Mouse (Mus musculus) heart, postnatal 14 days (tissue): ENCODE data around the gene Trpv4. TPM values are rescaled to one million over a fixed set of nuclear protein-coding genes. Genes with fewer than 3 reads are reported as not detected.
A peak's percentile ranks its signal among the peaks of the same experiment; 100 is the strongest.

Source experiments
- DNase-seq, 2 experiments: peaks; one replicate each; pipeline ENCODE4 v3.0.0; 2021 to 2022
- intact Hi-C: fragments of 180-260 bp; cut with DNase I; formaldehyde crosslinking; loops from one replicate; pipeline ENCODE4 v1.15.1; 2025
- total RNA-seq, 2 experiments: library from RNA; stranded (reverse); gene quantifications; 2 replicates each; pipeline ENCODE4 v1.2.3; 2021

Trpv4 gene
- total RNA-seq, 2 experiments from 2014 or later, result 5.8 to 5.9 TPM

DNA sequence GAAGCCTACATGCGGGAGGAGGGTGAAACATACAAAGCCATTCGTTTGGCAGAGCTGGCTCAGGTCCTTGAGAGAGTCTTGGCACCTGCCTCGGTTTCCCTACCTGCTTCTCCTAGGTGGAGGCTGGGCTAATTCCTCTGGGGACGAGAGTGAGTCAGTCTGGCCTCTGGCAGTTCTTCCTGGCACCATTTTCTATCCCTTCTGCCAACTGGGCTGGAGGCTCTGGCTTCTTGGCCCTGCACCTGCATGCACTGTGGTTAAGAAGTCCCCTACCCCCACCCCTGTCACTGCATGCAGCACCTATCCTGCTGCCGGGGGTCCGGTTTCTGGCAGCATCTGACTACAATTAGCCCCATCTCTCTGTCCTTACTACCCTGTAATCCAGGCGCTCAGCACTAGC lies 82.7 kb downstream of the Trpv4 start:
- peak in 1 of 2 experiments; percentile 58 for DNase-seq
- intact Hi-C loops, result no loop called here

DNA sequence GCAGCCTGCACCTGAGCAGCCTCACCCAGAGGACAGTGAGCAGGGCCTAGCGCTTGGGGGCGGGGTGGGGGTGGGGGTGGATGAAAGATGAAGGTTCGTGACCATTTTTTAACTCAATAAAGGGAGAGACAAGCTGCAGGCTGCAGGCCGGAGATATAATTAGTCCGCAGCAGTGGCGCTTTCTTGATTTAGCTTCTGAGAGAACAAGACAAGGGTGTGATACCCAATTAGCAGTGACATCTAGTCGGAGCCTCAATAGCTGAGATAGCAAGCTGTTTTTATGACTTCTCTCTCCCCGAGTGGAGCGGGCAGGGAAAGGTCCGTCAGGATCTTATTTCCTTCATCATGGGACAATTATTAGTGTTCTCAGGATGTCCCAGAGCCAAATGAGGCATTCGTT lies 83.2 kb downstream of the Trpv4 start:
- intact Hi-C loops, result no loop called here
- DNase-seq, result no peak

DNA sequence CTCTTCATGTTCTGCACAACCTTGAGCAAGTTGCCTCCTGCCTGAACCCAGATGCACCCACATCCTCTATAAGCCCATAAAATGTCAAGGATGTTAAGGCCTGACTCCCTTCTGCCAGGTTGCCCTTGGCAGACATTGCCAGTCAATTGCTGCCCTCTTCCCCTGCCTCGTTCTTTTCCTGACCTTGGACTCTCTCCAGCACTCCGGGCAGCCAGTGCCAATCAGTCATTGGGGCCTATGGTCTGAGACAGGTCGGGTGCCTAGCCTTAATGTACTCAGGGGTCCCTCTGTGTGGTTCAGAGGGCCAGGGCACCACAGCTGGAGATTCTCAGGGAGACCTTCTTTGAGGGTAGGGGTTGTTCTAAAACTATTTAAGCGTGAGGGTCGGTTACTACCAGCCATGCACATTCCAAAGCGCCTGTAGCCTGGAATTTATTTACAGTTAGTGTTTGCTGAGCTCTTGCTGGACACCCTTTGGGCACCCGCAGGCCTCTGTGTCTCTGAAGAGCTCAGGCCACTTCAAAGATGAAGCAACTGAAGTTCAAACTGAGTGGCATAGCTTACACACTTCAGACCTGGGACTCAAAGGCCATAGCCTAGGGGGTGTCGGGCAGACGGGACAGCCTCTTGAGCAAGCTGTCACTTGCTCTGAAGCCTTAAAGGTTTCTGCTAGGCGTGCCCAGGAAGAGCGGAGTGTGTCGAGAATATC lies 84.1 kb downstream of the Trpv4 start:
- DNase-seq, result no peak
- intact Hi-C loops, result no loop called here

DNA sequence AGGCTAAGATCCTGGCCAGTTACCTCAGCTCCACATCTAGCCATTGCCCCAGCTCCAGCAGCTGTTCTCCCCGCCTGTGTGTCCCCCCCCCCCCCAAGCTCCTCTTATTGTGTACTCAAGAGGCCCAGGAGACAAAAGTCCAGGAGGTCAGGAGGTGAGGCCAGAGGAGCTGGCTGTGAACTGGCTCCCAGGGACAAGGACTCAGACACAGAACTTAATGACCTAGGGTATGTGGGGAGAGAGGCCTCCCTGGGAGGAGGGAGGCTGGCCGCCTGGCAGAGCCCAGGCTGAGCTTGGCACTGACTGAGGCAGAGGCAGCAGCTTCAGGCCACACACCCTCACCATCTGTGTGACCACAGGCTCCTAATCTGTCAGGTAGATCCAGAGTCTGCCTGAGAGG lies 85.2 kb downstream of the Trpv4 start:
- intact Hi-C loops, result no loop called here
- DNase-seq, result no peak

Other genes with a start within 250 kb of the Trpv4 start
- 10 to 100 TPM; 11.0 to 11.3 TPM for gene Mmab, start 214.4 kb downstream of the Trpv4 start, total RNA-seq
- 10 to 100 TPM in 1 of 2 experiments, 1 to 10 TPM in 1; 9.9 to 11.7 TPM for gene Mvk, start 214.2 kb downstream of the Trpv4 start, total RNA-seq
- 1 to 10 TPM; 3.2 to 5.4 TPM for gene Fam222a, start 90.4 kb downstream of the Trpv4 start, total RNA-seq
- gene Gltp, start 32.6 kb upstream of the Trpv4 start, total RNA-seq, result 10 to 100 TPM; 17.1 to 18.8 TPM
- 1 to 10 TPM; 4.7 to 5.3 TPM for gene Tchp, start 49.3 kb upstream of the Trpv4 start, total RNA-seq
- 10 to 100 TPM; 45.7 to 46.5 TPM for gene Ankrd13a, start 116.3 kb upstream of the Trpv4 start, total RNA-seq
- gene Git2, start 117.1 kb upstream of the Trpv4 start, total RNA-seq, result 10 to 100 TPM; 42.4 to 44.8 TPM
- 10 to 100 TPM in 1 of 2 experiments, 1 to 10 TPM in 1; 8.6 to 12.3 TPM for gene 1500011B03Rik, start 165.0 kb upstream of the Trpv4 start, total RNA-seq
- not detected for gene 4930519G04Rik, start 195.2 kb upstream of the Trpv4 start, total RNA-seq
- not detected for gene Gm9936, start 200.3 kb upstream of the Trpv4 start, total RNA-seq
- 1 to 10 TPM; 5.1 to 5.3 TPM for gene Oasl2, start 238.5 kb upstream of the Trpv4 start, total RNA-seq